Mouse (Mus musculus) cerebellum, postnatal 10 days (tissue): ENCODE measurements around the gene Nr2f2.

Source experiments
- DNase-seq, 2 experiments: peaks; one replicate each; pipeline ENCODE4 v3.0.0; 2021; ENCODE audit warnings: mixed read lengths in 2 of 2

Nr2f2 gene

GRCm38 (mm10) chr7:70350781-70351551 lies 15.6 kb downstream of the Nr2f2 start:
- peak; percentile 71 to 73 for DNase-seq

GRCm38 (mm10) chr7:70349981-70350670 lies 16.4 kb downstream of the Nr2f2 start:
- DNase-seq = no peak

GRCm38 (mm10) chr7:70348977-70349615 lies 17.4 kb downstream of the Nr2f2 start:
- no peak for DNase-seq

GRCm38 (mm10) chr7:70348064-70348976 lies 18.2 kb downstream of the Nr2f2 start:
- no peak for DNase-seq

GRCm38 (mm10) chr7:70347618-70347958 lies 18.9 kb downstream of the Nr2f2 start:
- DNase-seq = no peak

- DNase-seq = no peak
These were observed 19.5 kb downstream of the Nr2f2 start for GRCm38 (mm10) chr7:70346951-70347617.

- peak; percentile 80 to 82 for DNase-seq
These were observed 20.5 kb downstream of the Nr2f2 start for GRCm38 (mm10) chr7:70346010-70346536.

GRCm38 (mm10) chr7:70343426-70343825 lies 23.1 kb downstream of the Nr2f2 start:
- DNase-seq = no peak

GRCm38 (mm10) chr7:70342771-70343170 lies 23.8 kb downstream of the Nr2f2 start:
- DNase-seq = no peak

GRCm38 (mm10) chr7:70342076-70342475 lies 24.5 kb downstream of the Nr2f2 start:
- no peak for DNase-seq

GRCm38 (mm10) chr7:70339998-70340630 lies 26.4 kb downstream of the Nr2f2 start:
- DNase-seq = peak in 1 of 2 experiments; percentile 3

- no peak for DNase-seq
These were observed 28.3 kb downstream of the Nr2f2 start for GRCm38 (mm10) chr7:70338265-70338640.

- DNase-seq = peak in 1 of 2 experiments; percentile 36
These were observed 28.8 kb downstream of the Nr2f2 start for GRCm38 (mm10) chr7:70337581-70338264.

GRCm38 (mm10) chr7:70336571-70337240 lies 29.8 kb downstream of the Nr2f2 start:
- peak in 1 of 2 experiments; percentile 22 for DNase-seq

- no peak for DNase-seq
These were observed 30.4 kb downstream of the Nr2f2 start for GRCm38 (mm10) chr7:70336126-70336525.

- DNase-seq = no peak
These were observed 31.1 kb downstream of the Nr2f2 start for GRCm38 (mm10) chr7:70335411-70335810.

GRCm38 (mm10) chr7:70334836-70335235 lies 31.7 kb downstream of the Nr2f2 start:
- peak; percentile 88 to 92 for DNase-seq

- DNase-seq = peak in 1 of 2 experiments; percentile 14
These were observed 32.7 kb downstream of the Nr2f2 start for GRCm38 (mm10) chr7:70333851-70334250.

GRCm38 (mm10) chr7:70332926-70333664 lies 33.4 kb downstream of the Nr2f2 start:
- DNase-seq = peak in 1 of 2 experiments; percentile 6
